Mouse (Mus musculus) ES-Bruce4 (cell line): ENCODE results near the gene Dzank1.

Experiments
- EP300 ChIP-seq: IDR thresholded peaks from 2 replicates; pipeline ENCODE4 v1.6.1; 2011; ENCODE audit warnings: low read depth, low read length; ENCODE audit not compliant: insufficient read depth
- POLR2A ChIP-seq: IDR thresholded peaks from one replicate; pipeline ENCODE4 v1.8.1; 2011; ENCODE audit warnings: low read length; ENCODE audit not compliant: insufficient read depth

- TF ChIP-seq EP300, result no peak
- TF ChIP-seq POLR2A, result no peak
These were observed 61.2 kb downstream of the Dzank1 start for GRCm38 (mm10) chr2:144465876-144466575.
